Mouse (Mus musculus) left cerebral cortex, postnatal 25 days (tissue): Measurements from ENCODE around the gene Tbc1d22a. TPM values are rescaled to one million over a fixed set of nuclear protein-coding genes. Genes with fewer than 3 reads are reported as not detected.

ENCODE experiments used
- DNase-seq, 2 experiments: peaks; one replicate each; pipeline ENCODE4 v3.0.0; 2022; ENCODE audit warnings: low spot score in 2 of 2, mixed read lengths in 1 of 2
- intact Hi-C: fragments of 180-260 bp; cut with DNase I; formaldehyde crosslinking; loops from one replicate; pipeline ENCODE4 v1.15.1; 2025
- total RNA-seq, 2 experiments: library from RNA; stranded (reverse); gene quantifications; 2 replicates each; pipeline ENCODE4 v1.2.3; 2021

The Tbc1d22a gene
- total RNA-seq, 2 experiments from 2014 or later: 28.8 to 31.6 TPM

- intact Hi-C loops: no loop called here
- DNase-seq: no peak
Observed at GRCm38 (mm10) chr15:86360376-86360775, 146.1 kb downstream of the Tbc1d22a start.

DNA sequence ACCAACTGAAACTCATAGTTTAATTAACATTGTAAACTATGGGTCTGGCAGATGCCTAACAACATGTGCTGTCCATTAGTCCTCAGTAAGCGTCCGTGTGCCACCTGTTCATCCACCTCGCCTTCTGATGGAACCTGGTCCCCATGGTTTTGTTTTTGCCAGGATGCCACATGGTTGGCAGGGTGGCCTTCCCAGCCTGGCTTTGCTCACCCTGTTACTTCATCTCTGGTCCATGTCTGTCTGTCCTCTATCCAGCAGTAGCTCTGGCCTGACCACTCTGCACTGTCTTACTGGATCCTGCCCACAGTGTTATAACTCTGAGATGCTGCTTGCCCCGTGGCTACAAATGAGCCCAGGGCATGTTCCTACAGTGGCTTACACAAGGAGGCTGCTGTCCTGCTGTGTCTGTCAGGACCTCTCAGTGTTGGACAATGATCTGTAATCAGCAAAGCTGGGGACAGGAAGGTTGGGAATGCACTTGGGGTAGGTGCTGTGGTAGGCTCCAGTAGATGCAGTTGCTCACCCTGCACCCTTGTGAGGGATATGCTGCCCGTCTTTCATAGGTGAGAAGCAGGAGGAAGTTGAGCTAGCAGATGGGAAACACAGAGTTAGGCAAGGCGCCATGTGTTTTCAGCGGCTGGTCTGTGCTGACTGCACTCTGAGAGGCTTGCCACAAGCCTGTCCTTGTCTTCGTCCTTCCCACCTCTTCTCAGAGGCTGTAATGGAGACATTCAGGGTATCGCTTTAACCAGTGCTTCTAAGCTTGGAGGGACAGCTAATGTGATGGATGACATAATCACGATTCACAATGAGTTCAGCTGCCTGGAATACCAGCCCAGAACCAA, 148.3 kb downstream of the Tbc1d22a start:
- peak; percentile 60 to 79 for DNase-seq
- intact Hi-C loops: no loop called here

DNA sequence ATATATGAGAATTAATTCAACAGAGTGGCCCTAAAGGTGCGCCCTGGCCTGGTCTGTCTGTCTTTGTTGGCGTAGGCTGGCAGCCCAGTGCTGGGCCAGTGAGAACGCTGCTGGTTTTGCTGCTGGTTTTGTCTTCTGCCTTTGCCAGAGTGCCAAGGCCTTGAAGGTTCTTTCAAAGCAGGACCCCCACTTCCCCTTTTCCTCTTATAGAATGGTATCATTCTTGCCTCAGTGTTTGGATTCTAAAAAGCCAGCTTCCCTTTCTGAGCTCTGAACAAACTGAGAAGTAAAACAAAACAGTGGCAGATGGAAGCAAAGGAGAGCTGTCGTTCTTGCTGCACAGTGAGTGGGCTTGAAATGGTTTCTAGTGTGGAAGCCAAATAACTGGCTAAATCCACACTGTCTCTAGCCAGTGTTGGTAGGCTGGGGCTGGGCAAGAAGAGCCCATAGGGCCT, 149.6 kb downstream of the Tbc1d22a start:
- peak; percentile 43 to 88 for DNase-seq
- intact Hi-C loops: loop anchor here (2.0 kb wide), 1 partner anchor 85 kb away; no protein-coding TSS in a partner anchor

- intact Hi-C loops: loop anchor here (2.0 kb wide), 1 partner anchor 86 kb away; no protein-coding TSS in a partner anchor
- DNase-seq: no peak
Observed at GRCm38 (mm10) chr15:86364948-86365658, 150.8 kb downstream of the Tbc1d22a start.

DNA sequence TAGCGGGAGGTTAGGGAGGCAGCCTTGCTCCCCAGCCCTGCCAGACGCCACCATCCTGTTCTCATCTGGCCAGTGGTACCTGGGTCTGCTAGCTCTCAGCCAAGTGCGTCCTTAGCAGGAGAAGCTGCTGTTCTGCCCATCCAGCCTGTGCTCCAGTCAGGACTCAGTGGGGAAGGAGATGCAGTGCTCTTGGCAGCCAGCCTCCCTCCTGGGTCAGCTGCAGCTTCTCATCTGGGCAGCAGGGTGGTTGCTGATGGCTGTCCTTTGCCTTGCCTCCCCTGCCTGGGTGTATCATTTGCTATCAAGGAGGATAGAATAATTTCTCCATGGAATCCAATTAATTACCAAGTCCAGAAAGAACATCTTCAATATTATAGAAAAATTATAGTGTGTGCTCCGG, 152.5 kb downstream of the Tbc1d22a start:
- DNase-seq: no peak
- intact Hi-C loops: no loop called here

GRCm38 (mm10) chr15:86367247-86367646, 153.0 kb downstream of the Tbc1d22a start:
- intact Hi-C loops: no loop called here
- DNase-seq: no peak

DNA sequence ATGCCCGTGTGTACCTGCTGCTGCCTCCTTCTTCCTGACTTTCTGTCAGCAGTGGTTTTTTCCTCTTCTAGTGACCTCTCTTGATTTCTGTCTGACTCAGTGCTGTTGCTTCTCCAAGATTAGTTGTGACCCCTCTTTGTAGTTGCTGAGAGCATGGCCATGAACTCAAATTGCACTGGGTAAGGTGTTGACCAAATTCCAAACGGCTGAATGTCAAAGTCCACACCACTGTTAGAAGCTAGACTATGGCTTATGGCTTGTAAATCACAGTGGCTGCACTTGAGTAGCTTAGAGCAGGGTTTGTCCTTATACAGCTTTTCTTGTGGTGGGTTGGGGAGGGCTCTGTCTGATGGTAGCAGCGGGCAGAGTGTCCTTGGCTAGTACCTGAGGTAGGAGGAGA, 156.6 kb downstream of the Tbc1d22a start:
- DNase-seq: no peak
- intact Hi-C loops: no loop called here

DNA sequence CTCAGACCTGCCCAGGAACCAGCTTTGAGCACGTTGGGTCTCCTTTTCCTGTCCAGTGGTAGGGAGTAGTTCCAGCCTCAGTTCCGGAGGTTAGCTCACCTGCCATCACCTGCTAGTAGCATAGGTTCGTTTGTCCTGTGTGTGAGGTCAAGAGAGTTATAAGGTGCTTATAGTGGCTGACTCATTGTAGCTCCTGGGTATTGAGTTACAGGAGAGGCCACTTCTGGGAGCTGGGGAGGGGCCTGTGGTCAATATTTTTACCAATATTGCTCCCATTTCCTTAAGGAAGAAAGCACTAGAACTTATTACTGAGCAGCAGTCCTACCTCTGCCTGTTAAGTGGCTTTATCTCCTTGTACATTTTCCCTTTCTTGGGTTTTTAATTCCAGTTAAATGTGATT, 161.0 kb downstream of the Tbc1d22a start:
- intact Hi-C loops: no loop called here
- no peak for DNase-seq

- intact Hi-C loops: no loop called here
- DNase-seq: no peak
Observed at GRCm38 (mm10) chr15:86375860-86376394, 161.7 kb downstream of the Tbc1d22a start.

GRCm38 (mm10) chr15:86383278-86383677, 169.0 kb downstream of the Tbc1d22a start:
- no peak for DNase-seq
- intact Hi-C loops: no loop called here

DNA sequence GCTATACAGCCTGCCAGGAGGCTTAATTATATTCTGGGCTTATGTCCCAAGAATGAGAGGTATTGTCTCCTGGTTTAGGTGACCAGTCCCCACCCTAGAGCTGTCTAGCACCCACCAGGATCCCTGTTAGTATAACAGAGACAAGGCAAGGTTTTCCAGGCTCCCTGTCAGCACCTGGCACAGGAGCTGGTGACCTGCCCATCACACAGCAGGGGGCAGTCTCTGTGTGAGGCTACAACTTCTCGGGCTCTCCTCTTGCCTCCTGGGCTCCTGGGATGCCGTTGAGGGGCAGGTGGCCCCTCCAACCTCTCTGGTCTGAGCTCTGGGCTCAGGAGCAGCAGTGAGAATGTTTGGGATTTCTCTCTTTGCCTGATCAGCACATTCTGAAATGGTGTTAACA, 171.2 kb downstream of the Tbc1d22a start:
- intact Hi-C loops: no loop called here
- no peak for DNase-seq

- intact Hi-C loops: no loop called here
- no peak for DNase-seq
Observed at GRCm38 (mm10) chr15:86386325-86386724, 172.1 kb downstream of the Tbc1d22a start.

- no peak for DNase-seq
- intact Hi-C loops: no loop called here
Observed at GRCm38 (mm10) chr15:86388597-86388996, 174.3 kb downstream of the Tbc1d22a start.

DNA sequence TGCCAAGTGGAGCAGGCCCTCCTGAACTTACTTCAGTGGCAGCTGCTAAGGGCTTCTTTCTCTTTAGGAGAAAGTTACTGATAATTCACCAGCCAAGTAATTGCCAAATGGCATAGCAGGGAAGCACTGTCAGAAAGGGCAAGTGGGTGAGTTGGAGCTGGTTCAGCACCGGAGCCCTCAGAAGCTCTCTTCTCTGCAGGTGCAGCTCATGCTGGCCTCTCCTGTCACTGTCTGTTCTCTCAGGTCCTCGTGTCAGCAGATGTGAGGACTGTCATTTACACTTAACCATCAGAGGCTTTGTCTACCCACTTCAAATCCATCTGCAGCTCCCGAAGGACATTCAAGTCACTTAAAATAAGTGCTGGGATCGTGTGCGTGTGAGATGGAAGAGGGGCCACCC, 190.6 kb downstream of the Tbc1d22a start:
- no peak for DNase-seq
- intact Hi-C loops: loop anchor here (2.0 kb wide), 1 partner anchor 154 kb away; no protein-coding TSS in a partner anchor

DNA sequence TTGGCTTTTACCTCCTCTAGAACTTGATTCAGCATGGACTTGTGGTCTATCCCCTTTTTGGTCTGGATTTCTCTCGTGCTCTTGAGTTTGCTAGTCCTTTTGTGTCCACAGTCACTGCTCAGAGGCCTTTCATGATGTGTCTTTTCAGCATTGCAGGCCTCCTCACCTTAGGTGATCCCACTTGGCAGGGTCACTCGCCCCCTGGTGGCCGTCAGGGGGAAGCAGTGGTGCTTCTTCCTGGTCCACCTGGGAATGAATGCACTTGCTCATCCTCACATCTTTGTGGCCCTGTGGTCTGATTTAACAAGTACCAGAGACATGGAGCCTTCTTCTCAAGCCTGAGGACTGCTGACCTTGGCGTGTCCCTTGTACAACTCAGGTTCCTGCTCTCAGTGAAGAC, 191.3 kb downstream of the Tbc1d22a start:
- intact Hi-C loops: loop anchor here (2.0 kb wide), 1 partner anchor 155 kb away; no protein-coding TSS in a partner anchor
- peak; percentile 23 to 39 for DNase-seq

DNA sequence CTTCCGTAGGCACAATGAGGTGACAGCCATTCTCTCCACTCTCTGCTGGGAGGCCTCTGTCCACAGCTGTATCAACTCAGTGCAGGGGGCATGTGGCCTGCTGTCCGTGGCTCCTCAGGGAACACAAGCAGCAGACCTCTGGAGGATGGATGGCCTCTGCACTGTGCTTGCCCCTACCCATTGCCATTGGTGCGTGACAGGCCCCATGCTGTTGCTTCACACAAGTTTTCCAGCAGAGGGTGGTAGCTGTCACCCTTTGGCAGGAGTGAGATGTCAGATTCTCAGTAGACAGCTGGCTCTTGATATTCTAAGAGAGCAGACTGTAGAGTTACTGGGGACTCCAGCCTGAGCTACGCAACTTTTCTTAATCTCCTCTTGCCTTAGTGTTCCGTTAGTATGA, 195.1 kb downstream of the Tbc1d22a start:
- intact Hi-C loops: no loop called here
- DNase-seq: no peak

DNA sequence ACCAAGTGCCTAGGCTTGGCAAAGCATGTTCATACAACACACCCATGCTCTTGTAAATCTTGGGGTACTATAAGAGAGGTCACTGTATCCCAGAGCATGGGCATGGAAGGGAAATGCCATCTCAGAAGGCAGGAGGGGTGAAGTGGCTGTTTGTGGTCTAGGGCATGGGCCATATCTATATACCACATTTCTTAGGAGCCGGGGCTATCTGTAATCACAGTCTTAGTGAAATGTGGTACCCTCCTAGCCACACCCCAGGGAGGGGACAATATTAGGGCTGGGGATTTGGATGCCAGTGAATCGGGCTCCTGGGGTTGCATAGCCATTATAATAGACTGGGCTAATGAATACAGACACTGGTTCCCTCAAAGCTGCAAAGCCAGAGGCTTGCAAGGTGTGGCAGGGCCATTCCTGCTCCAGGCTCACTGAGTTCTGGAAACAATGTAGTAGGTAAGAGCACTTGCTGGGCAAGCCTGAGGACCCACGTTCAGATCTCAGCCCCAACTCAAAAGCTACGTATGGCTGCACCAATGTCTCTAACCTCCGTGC, 197.3 kb downstream of the Tbc1d22a start:
- no peak for DNase-seq
- intact Hi-C loops: no loop called here

DNA sequence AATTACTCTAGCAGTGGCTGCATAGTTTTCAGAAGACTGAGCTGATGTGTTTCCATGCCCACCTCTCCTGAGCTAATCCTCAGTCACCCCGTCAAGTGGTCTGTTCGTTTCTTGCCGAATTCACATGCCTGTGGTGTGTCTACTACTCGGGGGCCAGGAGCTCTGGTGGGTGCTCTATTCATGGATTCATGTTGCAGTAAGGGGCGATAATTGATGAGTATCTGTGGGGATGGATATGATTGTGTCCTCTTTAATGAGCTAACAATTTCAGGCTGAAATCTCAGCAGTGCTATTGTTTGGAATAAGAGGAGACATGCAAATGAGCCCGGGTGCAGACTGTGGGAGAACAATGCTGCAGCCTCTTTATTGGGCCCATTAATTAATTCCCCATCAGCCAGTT, 201.7 kb downstream of the Tbc1d22a start:
- no peak for DNase-seq
- intact Hi-C loops: no loop called here

DNA sequence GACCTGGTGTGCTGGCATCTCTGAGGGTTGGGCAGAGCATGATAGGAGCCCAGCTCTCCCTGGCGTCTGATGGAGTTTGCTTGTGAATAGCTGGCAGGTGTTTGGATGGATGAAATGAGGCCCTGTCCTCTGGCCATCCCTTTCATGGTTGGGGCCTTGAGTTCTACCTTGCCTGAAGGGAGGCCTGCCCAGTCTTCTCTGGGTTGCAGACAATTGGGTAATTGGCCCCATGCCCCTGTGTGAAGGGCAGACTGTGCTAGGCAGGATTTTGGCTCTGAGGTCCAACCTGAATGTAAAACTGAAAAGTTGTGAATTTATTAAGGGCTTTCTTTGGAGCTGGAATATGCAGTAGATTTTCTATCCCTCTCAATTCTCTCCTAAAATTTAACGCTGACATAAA, 204.2 kb downstream of the Tbc1d22a start:
- DNase-seq: no peak
- intact Hi-C loops: no loop called here

DNA sequence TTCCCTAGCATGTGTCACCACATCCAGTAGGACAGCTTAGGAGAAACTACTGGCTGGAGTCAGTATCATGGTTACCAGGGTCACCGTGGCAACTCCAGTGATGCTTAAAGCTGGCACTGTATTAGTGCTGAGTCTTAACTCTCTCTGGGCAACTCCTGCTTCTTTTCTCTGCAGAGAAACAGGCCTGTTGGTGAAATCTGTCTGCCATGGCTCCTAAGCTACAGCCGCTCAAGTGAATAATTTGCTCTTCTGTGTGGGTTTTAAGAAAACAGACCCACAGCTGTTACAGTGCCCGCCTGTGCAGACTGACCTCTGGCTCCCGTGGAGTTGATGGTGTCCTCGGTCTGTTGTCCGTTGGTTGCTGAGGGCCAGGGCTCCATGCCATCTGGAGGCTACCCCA, 205.4 kb downstream of the Tbc1d22a start:
- DNase-seq: peak; percentile 17 to 35
- intact Hi-C loops: no loop called here
